Mouse (Mus musculus) midbrain, embryonic 12.5 days (tissue): ENCODE measurements around the gene Lmna. TPM values are rescaled to one million over a fixed set of nuclear protein-coding genes. Genes with fewer than 3 reads are reported as not detected.

Experiments
- ATAC-seq: fragments of 200-750 bp; cut with Nextera tagmentation; 2 replicates; pipeline ENCODE4 v1.8.0; 2017; ENCODE audit warnings: low read depth, moderate TSS enrichment, moderate library complexity; ENCODE audit not compliant: low FRiP score
- H3K27ac ChIP-seq: fragments of 300-500 bp; sonication (generic); replicated peaks from 2 replicates; pipeline ENCODE4 v1.5.1; 2016; ENCODE audit warnings: mild to moderate bottlenecking
- H3K27me3 ChIP-seq: fragments of 300-500 bp; sonication (generic); 2 replicates; pipeline ENCODE4 v1.6.1; 2016; ENCODE audit warnings: mild to moderate bottlenecking
- H3K36me3 ChIP-seq: fragments of 300-500 bp; sonication (generic); 2 replicates; pipeline ENCODE4 v1.6.1; 2016
- H3K4me1 ChIP-seq: fragments of 300-500 bp; sonication (generic); 2 replicates; pipeline ENCODE4 v1.6.1; 2016
- H3K4me2 ChIP-seq: fragments of 300-500 bp; sonication (generic); replicated peaks from 2 replicates; pipeline ENCODE4 v1.6.1; 2016; ENCODE audit warnings: mild to moderate bottlenecking, moderate library complexity
- H3K4me3 ChIP-seq: fragments of 300-500 bp; sonication (generic); 2 replicates; pipeline ENCODE4 v1.5.1; 2016; ENCODE audit warnings: mild to moderate bottlenecking
- H3K9ac ChIP-seq: fragments of 300-500 bp; sonication (generic); replicated peaks from 2 replicates; pipeline ENCODE4 v1.6.1; 2016; ENCODE audit warnings: mild to moderate bottlenecking, moderate library complexity
- H3K9me3 ChIP-seq: fragments of 300-500 bp; sonication (generic); 2 replicates; pipeline ENCODE4 v1.6.1; 2016; ENCODE audit warnings: mild to moderate bottlenecking
- WGBS: fragments of 180-500 bp; shearing (Covaris S2); methylation state at CpG from one replicate; pipeline ENCODE4 v1.1.7; 2016; 5-methylcytosine and 5-hydroxymethylcytosine counted together
- polyA plus RNA-seq: library from polyadenylated mRNA; unstranded; fragments of >200 nt; fragmentation: Nextera tagmentation; extraction: Ambion mirVana; gene quantifications from 2 replicates; pipeline ENCODE4 v1.2.1, GENCODE M21; 2016

Gene Lmna
- polyA plus RNA-seq, 1 experiment from 2014 or later, result 42.8 TPM

DNA sequence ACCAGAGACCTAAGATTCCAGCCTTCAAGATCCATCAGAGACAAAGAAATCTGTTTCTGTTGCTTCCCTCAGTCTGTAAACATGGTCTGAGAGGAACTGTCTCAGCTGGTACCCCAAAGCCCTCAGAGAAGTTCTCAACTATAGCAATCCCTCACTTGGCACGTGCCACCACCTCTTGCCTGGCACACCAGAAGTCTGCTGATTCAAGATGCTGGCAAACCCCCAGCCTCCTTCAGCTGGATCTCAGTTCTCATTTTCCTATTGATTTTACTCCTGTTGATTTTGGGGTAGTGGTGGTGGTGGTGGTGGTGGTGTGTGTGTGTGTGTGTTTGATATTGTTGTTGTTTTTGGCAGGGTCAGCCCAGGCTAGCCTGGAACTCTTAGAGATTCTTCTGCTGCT is 36.2 kb downstream of the Lmna start:
- peaks cover 10% of the 10 kb centered on the region; the same call in 1 of the 2 replicates for H3K4me1 ChIP-seq
- H3K27me3 ChIP-seq, result peaks cover 5% of the 10 kb centered on the region; the same call in 1 of the 2 replicates
- no peak overlapping the region for H3K27ac ChIP-seq
- ATAC-seq, result no peak
- H3K4me2 ChIP-seq, result no peak overlapping the region
- no peaks in the 10 kb centered on the region for H3K9me3 ChIP-seq
- no peak overlapping the region for H3K9ac ChIP-seq
- 88% methylated on average over 1 of the region's 1 CpGs for WGBS
- H3K4me3 ChIP-seq, result no peak overlapping the region
- H3K36me3 ChIP-seq, result no peaks in the 10 kb centered on the region

DNA sequence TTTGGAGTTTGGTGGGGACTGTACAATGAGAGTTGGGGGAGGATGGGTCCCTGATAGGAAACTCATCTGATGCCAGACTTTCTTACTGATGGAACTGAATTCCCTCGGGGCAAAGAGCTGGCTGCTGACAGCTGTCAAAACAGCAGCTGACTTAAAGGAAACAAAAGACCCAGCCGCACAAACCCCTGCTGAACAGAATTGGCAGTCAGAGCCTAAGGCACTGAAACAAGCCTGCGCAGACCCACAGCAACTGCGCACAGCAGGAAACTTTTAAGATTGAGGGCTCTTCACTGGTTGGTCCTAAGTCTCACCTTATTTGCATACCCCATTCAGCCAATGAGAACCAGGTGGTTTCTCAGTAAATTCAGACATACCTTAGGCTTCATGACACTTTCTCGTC is 36.7 kb downstream of the Lmna start:
- Histone ChIP-seq H3K4me1 (peaks cover 10% of the 10 kb centered on the region; the same call in 1 of the 2 replicates), H3K4me3 (no peak overlapping the region), H3K9ac (no peak overlapping the region), H3K27ac (no peak overlapping the region), H3K27me3 (0 out of 2 replicates have a peak, but pooled peaks cover 6% of the 10 kb centered on the region), H3K9me3 (no peaks in the 10 kb centered on the region), H3K4me2 (no peak overlapping the region), H3K36me3 (no peaks in the 10 kb centered on the region)
- 34% methylated on average over 5 of the region's 5 CpGs for WGBS
- ATAC-seq, result 0 out of 2 replicates have a peak, but pooled peaks have one; percentile 44

- Histone ChIP-seq H3K27ac (no peak overlapping the region), H3K4me3 (no peak overlapping the region)
- ATAC-seq, result no peak
These were observed 38.7 kb downstream of the Lmna start for GRCm38 (mm10) chr3:88470943-88471479.

DNA sequence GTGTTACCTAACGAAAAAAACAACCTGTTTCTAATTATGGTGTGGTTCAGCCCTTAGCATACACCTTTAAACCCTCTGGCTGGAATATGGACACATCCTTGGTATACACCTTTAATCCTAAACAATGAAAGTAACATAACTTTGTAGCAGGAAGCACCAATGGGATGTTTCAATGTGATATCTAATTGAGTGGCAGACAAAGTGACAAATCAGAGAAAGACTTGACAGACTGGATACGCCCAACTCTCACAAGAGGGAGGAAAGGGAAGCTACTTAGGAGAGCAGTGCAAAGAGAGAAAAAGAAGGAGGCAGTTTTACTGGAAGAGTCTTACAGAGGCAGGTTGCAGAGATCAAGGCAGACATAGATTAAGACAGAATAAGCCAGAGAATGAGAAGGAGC is 40.3 kb downstream of the Lmna start:
- H3K27me3 ChIP-seq, result 0 out of 2 replicates have a peak, but pooled peaks cover 12% of the 10 kb centered on the region

More at GRCm38 (mm10) chr3:88470943-88471479, 38.7 kb downstream of the Lmna start:
- WGBS, result 70% methylated on average over 10 of the region's 10 CpGs
- no peaks in the 10 kb centered on the region for H3K36me3 ChIP-seq
- H3K9me3 ChIP-seq, result no peaks in the 10 kb centered on the region
- 0 out of 2 replicates have a peak, but pooled peaks cover 12% of the 10 kb centered on the region for H3K27me3 ChIP-seq
- H3K4me2 ChIP-seq, result no peak overlapping the region
- H3K4me1 ChIP-seq, result peaks cover 12% of the 10 kb centered on the region; the same call in 1 of the 2 replicates
- H3K9ac ChIP-seq, result no peak overlapping the region

DNA sequence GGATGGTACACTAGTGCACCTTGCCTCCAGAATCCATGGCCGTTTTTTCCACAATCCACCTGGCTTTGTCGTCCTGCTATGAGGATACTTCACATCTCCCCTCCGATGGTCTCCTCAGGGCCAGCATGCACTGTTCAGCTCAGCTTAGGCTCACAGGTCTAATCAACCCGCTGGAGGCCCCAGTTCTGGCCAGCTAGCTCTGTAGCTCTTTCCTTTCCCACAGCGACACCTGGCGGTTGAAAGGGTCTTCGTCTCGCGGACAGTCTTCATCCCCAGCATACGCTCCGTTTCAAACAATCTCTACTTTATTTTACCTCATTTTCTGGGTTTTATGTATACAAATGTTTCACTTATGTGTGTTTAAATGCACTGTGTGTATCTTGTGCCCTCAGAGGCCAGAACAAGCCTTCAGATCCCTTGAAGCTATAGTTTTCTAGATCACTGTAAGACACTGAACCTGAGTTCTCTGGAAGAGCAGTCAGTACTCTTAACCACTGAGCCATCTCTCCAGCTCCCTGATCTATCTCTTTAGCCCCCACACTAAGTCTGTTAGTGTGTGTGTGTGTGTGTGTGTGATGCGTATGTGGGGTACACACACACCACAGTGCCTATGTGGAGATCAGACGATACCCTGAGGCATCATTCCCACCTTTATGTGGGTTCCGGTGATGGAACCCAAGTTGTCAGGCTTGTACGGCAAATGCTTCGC is 42.5 kb downstream of the Lmna start:
- peak; percentile 82 for ATAC-seq
- WGBS, result 27% methylated on average over 16 of the region's 16 CpGs
- no peaks in the 10 kb centered on the region for H3K9me3 ChIP-seq
- H3K27ac ChIP-seq, result no peak overlapping the region
- 0 out of 2 replicates have a peak, but pooled peaks cover 12% of the 10 kb centered on the region for H3K27me3 ChIP-seq
- H3K4me1 ChIP-seq, result 0 out of 2 replicates have a peak, but pooled peaks cover 2% of the 10 kb centered on the region
- no peak overlapping the region for H3K9ac ChIP-seq
- H3K4me2 ChIP-seq, result no peak overlapping the region
- H3K36me3 ChIP-seq, result no peaks in the 10 kb centered on the region
- no peak overlapping the region for H3K4me3 ChIP-seq

More for the DNA sequence above, 40.3 kb downstream of the Lmna start:
- Histone ChIP-seq H3K27ac (no peak overlapping the region), H3K9ac (no peak overlapping the region), H3K36me3 (no peaks in the 10 kb centered on the region), H3K4me2 (no peak overlapping the region), H3K4me1 (peaks cover 12% of the 10 kb centered on the region; the same call in 1 of the 2 replicates), H3K4me3 (no peak overlapping the region), H3K9me3 (no peaks in the 10 kb centered on the region)
- no peak for ATAC-seq
- 84% methylated on average over 2 of the region's 2 CpGs for WGBS

DNA sequence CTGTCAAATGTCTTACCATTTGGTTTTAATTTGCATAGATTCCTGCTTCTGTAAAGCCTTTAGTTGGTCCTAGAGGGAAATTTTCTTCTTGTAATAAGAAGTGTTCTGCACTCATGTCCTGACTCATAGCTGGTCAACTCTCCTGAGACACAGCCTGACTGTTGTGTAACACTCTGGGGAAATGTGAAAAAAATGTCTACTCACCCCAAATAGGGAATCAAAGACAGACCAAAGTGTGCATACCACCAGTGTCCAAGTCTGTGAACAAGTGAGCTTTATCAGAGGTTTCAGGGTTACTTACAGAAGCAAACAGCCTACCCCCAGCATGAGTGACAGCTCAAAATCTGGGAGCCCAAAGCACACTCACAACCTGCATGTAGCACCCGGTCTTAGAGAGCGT is 44.6 kb downstream of the Lmna start:
- Histone ChIP-seq H3K9me3 (no peaks in the 10 kb centered on the region), H3K36me3 (no peaks in the 10 kb centered on the region), H3K27ac (no peak overlapping the region), H3K4me1 (0 out of 2 replicates have a peak, but pooled peaks cover 2% of the 10 kb centered on the region), H3K27me3 (peaks cover 26% of the 10 kb centered on the region), H3K4me3 (no peak overlapping the region), H3K9ac (no peak overlapping the region), H3K4me2 (no peak overlapping the region)
- WGBS, result 84% methylated on average over 2 of the region's 2 CpGs
- ATAC-seq, result no peak

- Histone ChIP-seq H3K4me3 (no peak overlapping the region), H3K9me3 (no peaks in the 10 kb centered on the region), H3K4me1 (0 out of 2 replicates have a peak, but pooled peaks cover 2% of the 10 kb centered on the region), H3K4me2 (no peak overlapping the region), H3K36me3 (no peaks in the 10 kb centered on the region), H3K27ac (no peak overlapping the region), H3K27me3 (peaks cover 29% of the 10 kb centered on the region), H3K9ac (no peak overlapping the region)
- 57% methylated on average over 3 of the region's 3 CpGs for WGBS
- no peak for ATAC-seq
These were observed 45.3 kb downstream of the Lmna start for GRCm38 (mm10) chr3:88464425-88464824.

DNA sequence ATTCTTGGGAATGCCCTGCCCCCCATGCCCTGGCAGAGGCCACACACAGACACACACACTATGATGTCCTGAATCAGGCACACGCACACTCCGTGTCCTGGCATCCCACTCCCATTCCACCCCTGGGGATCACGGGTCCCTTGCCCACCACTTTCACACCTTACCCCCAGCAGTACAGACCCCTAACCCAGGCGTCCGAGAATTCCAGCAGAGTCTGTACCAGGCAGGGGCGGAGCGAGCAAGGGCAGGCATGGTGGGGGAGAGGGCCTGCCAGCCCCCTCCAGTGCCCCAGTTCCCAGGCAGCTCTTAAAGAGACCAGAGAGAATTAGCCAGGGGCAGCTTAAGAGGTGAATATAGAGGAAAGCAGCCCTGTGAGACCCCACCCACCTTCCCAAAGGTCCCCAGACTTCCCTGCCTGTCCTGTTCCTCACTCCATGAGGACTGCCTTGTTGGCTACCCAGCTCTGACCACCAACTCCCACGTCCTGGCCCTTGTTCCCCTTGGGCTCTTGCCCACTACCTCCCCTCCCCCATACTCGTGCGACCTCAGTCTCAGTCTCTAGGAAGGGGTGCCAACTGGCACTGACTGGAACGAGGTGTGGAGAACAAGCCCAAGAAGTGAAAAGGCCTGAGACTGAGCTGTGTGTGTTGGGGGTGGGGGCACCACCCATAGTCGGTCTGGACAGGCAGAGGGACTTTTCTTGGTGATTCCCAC is 48.6 kb downstream of the Lmna start, which contains the start of gene Sema4a:
Sema4a (minus strand) TSS at position 200 of the 714 bp plus-strand sequence.
- Histone ChIP-seq H3K4me2 (no peak within 1 kb of the TSS), H3K27ac (no peak within 1 kb of the TSS), H3K36me3 (no peaks in the 10 kb centered on the region), H3K4me1 (peaks cover 21% of the 10 kb centered on the region), H3K9ac (no peak within 1 kb of the TSS), H3K4me3 (no peak within 1 kb of the TSS), H3K27me3 (peaks cover 16% of the 10 kb centered on the region), H3K9me3 (no peaks in the 10 kb centered on the region)
- WGBS, result 47% methylated on average over 12 of the region's 12 CpGs
- ATAC-seq, result no peak

DNA sequence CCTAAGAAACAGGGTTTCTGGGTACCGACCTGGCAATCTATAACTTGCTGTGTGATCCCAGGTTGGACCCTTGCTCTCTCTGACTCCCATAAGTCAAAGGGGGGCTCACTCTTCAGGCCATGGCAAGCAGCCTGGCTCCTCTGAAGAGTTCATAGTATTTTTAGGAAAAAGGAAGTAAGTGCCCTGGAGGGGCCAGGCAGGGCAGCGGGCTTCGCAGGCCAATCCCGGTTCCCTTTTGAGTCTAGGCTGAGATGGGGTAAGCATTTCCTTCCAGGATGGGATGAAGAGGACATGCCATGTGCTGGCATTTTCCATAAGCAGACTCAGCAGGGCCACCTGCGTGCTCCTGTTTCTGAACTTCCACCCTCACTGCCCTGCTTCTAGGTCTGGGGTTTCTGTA is 49.7 kb downstream of the Lmna start:
- peaks cover 21% of the 10 kb centered on the region for H3K4me1 ChIP-seq
- no peak for ATAC-seq
- no peak overlapping the region for H3K27ac ChIP-seq
- WGBS, result 78% methylated on average over 5 of the region's 5 CpGs
- no peaks in the 10 kb centered on the region for H3K9me3 ChIP-seq
- no peak overlapping the region for H3K4me3 ChIP-seq
- H3K9ac ChIP-seq, result no peak overlapping the region
- peaks cover 16% of the 10 kb centered on the region for H3K27me3 ChIP-seq
- no peak overlapping the region for H3K4me2 ChIP-seq
- H3K36me3 ChIP-seq, result no peaks in the 10 kb centered on the region

DNA sequence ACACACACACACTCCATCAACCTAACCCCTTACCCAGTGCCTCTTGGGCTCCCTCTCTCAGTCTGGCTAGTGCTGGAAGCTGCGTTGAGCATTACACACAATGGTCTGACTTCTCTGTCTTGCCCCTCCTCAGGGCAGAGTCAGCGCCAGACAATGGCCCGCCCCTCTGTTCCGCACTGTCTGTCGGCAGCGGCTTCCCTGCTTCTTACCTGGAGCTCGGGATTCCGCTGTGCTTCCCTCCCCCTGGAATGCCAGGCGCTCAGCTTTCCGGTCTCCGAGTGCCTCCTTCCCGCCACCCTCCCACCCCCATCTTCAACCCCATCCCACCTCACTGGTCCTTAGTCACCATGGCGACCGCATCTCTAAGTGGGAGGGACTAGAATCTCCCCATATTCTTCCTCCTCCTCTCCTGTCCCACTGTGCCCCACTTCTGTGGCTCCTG is 51.0 kb downstream of the Lmna start:
- ATAC-seq, result peak; percentile 84
- peak overlapping the region; percentile 47 for H3K4me3 ChIP-seq
- H3K9ac ChIP-seq, result peak overlapping the region; percentile 62
- H3K9me3 ChIP-seq, result no peaks in the 10 kb centered on the region
- peaks cover 21% of the 10 kb centered on the region for H3K4me1 ChIP-seq
- H3K36me3 ChIP-seq, result no peaks in the 10 kb centered on the region; the same call in 1 of the 2 replicates
- WGBS, result 2% methylated on average over 14 of the region's 14 CpGs
- peak overlapping the region; percentile 61 for H3K4me2 ChIP-seq
- H3K27ac ChIP-seq, result peak overlapping the region; percentile 80
- H3K27me3 ChIP-seq, result peaks cover 16% of the 10 kb centered on the region

DNA sequence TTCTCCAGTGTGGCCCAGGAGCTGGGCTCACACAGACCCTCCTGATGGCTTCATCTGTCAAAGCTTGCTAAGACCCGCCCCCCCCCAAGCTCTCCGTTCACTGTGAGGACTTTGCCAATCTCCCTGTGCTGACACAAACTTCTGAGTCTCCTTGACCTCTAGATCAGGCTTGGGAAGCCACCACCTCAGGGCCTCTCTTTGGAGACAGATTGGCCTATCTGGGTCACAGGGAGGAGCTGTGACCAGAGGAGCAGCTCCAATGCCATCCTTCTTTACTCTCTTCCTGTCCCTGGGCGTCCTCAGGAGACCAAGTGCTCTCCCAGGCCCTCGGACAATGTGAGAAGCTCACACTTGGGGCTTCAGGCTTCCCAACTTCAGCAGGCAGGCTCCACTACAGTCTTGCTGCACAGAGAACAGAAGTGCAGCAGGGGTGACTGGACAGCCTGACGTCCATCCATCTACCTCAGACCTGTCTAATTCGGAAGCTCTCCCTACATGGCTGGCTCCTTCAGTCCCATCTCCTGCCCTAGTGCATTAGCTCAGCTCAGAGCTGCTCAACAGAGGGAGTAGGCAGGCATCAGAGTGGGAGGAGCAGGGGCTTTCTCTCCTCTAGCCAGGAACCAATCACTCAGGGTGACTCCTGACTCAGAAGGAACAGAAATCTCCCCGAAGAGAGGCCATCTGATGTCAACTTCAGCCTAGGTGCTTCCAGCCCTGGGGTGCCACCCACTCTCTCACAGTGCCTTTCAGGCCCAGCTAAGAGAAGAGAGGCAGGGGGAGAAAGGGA is 52.8 kb downstream of the Lmna start:
- H3K4me2 ChIP-seq, result peak overlapping the region; percentile 61
- H3K4me1 ChIP-seq, result peaks cover 21% of the 10 kb centered on the region
- peaks cover 32% of the 10 kb centered on the region for H3K27me3 ChIP-seq
- no peak for ATAC-seq
- H3K36me3 ChIP-seq, result peaks cover 12% of the 10 kb centered on the region
- peak overlapping the region; percentile 47 for H3K4me3 ChIP-seq
- no peaks in the 10 kb centered on the region for H3K9me3 ChIP-seq
- peak overlapping the region; percentile 62 for H3K9ac ChIP-seq
- WGBS, result 75% methylated on average over 7 of the region's 7 CpGs
- no peak overlapping the region for H3K27ac ChIP-seq
